Mouse (Mus musculus) layer of hippocampus, adult 8-10 months (tissue): ENCODE results near the gene Fndc11. TPM values are rescaled to one million over a fixed set of nuclear protein-coding genes. Genes with fewer than 3 reads are reported as not detected.

ENCODE experiments used
- DNase-seq, 2 experiments: peaks; one replicate each; pipeline ENCODE4 v3.0.0; 2022; ENCODE audit warnings: low spot score in 2 of 2
- total RNA-seq, 4 experiments: library from RNA; stranded (reverse); gene quantifications; 2 replicates each; pipeline ENCODE4 v1.2.4; 2022

The Fndc11 gene
- total RNA-seq, 4 experiments from 2014 or later: not detected

DNA sequence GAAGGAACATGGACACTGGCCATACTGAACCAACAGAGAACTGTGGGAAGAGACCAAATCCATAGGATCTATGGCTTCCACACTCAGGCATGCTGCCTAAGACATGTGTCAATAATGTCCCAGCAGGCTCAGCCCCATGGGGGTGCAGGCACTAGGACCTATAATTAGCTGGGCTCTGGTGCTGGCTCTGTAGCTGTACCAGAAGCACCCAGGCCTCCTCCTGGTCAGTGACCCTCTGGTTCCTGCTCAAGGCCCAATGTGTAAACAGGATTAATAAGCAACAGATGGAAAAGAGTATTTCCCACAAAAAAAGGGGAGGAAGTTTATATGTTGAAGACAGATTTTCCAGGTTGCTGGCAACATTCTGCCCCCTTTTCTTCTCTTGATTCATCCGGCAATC is 33.4 kb downstream of the Fndc11 start:
- no peak for DNase-seq

GRCm38 (mm10) chr2:181266839-181267238 is 47.0 kb downstream of the Fndc11 start:
- no peak for DNase-seq

DNA sequence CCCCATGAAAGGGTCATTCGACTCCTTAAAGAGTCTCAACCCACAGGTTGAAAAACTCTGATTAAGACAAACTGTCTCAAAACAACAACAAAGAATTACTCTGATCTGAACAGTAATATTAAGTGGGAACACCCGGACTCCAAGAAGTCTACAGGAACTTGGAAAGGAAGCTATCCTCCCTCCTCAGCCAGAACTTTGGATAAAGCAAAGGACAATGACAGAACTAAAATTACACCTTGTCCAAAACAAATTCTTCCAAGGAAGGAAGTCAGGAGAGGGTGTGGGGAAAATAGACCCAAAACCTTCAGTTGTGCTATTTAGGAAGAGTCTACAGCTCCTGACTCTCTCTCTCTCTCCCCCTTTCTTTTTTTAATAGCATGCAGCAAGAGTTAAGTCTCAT is 52.3 kb downstream of the Fndc11 start:
- DNase-seq: no peak

Other genes starting within 250 kb of the Fndc11 start
- gene Col20a1, start 233.5 kb upstream of the Fndc11 start, total RNA-seq: 1 to 10 TPM; 2.8 to 5.5 (median 3.1) TPM
- 10 to 100 TPM; 21.1 to 28.4 (median 23.8) TPM for gene Chrna4, start 176.5 kb upstream of the Fndc11 start, total RNA-seq
- 100 to 1,000 TPM; 264 to 350 (median 303) TPM for gene Kcnq2, start 84.7 kb upstream of the Fndc11 start, total RNA-seq
- gene Eef1a2, start 63.0 kb upstream of the Fndc11 start, total RNA-seq: 1,000 to 10,000 TPM in 3 of 4 experiments, 100 to 1,000 TPM in 1; 995 to 1,073 (median 1,037) TPM
- 10 to 100 TPM; 70.7 to 91.8 (median 77.8) TPM for gene Ppdpf, start 32.8 kb upstream of the Fndc11 start, total RNA-seq
- not detected for gene Ptk6, start 17.2 kb upstream of the Fndc11 start, total RNA-seq
- under 1 TPM in 3 of 4 experiments, not detected in 1; 0.24 to 0.34 (median 0.31) TPM for gene Srms, start 6.8 kb upstream of the Fndc11 start, total RNA-seq
- 1 to 10 TPM; 2.6 to 3.6 (median 2.9) TPM for gene Helz2, start 22.0 kb downstream of the Fndc11 start, total RNA-seq
- gene Gmeb2, start 68.0 kb downstream of the Fndc11 start, total RNA-seq: 10 to 100 TPM; 17.1 to 22.9 (median 20.9) TPM
- gene Stmn3, start 94.5 kb downstream of the Fndc11 start, total RNA-seq: 100 to 1,000 TPM; 530 to 604 (median 573) TPM
- gene Rtel1, start 99.7 kb downstream of the Fndc11 start, total RNA-seq: 10 to 100 TPM; 26.1 to 41.3 (median 37.1) TPM
- 10 to 100 TPM; 69.8 to 88.2 (median 76.7) TPM for gene Zgpat, start 144.9 kb downstream of the Fndc11 start, total RNA-seq
- 10 to 100 TPM; 43.4 to 54.5 (median 50.7) TPM for gene Arfrp1, start 145.4 kb downstream of the Fndc11 start, total RNA-seq
- 10 to 100 TPM; 31.4 to 58.3 (median 42.7) TPM for gene Lime1, start 160.1 kb downstream of the Fndc11 start, total RNA-seq
- gene Zbtb46, start 239.4 kb downstream of the Fndc11 start, total RNA-seq: 10 to 100 TPM in 1 of 4 experiments, 1 to 10 TPM in 3; 7.9 to 10.4 (median 9.3) TPM